Mouse (Mus musculus) stomach, embryonic 15.5 days (tissue): ENCODE measurements around the gene Hmgxb4. TPM values are rescaled to one million over a fixed set of nuclear protein-coding genes. Genes with fewer than 3 reads are reported as not detected.

ENCODE experiments used
- ATAC-seq: fragments of 200-750 bp; cut with Nextera tagmentation; 2 replicates; pipeline ENCODE4 v1.8.0; 2017; ENCODE audit warnings: low read depth, moderate number of reproducible peaks, moderate TSS enrichment; ENCODE audit not compliant: insufficient read depth, low FRiP score
- H3K27ac ChIP-seq: fragments of 300-500 bp; sonication (generic); 2 replicates; pipeline ENCODE4 v1.5.1; 2015; ENCODE audit warnings: mild to moderate bottlenecking, inconsistent platforms
- H3K27me3 ChIP-seq: fragments of 300-500 bp; sonication (generic); replicated peaks from 2 replicates; pipeline ENCODE4 v1.6.1; 2015; ENCODE audit warnings: inconsistent platforms
- H3K36me3 ChIP-seq: fragments of 300-500 bp; sonication (generic); 2 replicates; pipeline ENCODE4 v1.6.1; 2015; ENCODE audit warnings: inconsistent platforms
- H3K4me1 ChIP-seq: fragments of 300-500 bp; sonication (generic); 2 replicates; pipeline ENCODE4 v1.6.1; 2015; ENCODE audit warnings: inconsistent platforms
- H3K4me2 ChIP-seq: fragments of 300-500 bp; sonication (generic); 2 replicates; pipeline ENCODE4 v1.6.1; 2015; ENCODE audit warnings: mild to moderate bottlenecking, inconsistent platforms
- H3K4me3 ChIP-seq: fragments of 300-500 bp; sonication (generic); replicated peaks from 2 replicates; pipeline ENCODE4 v1.5.1; 2015; ENCODE audit warnings: inconsistent platforms
- H3K9ac ChIP-seq: fragments of 300-500 bp; sonication (generic); 2 replicates; pipeline ENCODE4 v1.6.1; 2015; ENCODE audit warnings: inconsistent platforms
- H3K9me3 ChIP-seq: fragments of 300-500 bp; sonication (generic); 2 replicates; pipeline ENCODE4 v1.6.1; 2016; ENCODE audit warnings: inconsistent platforms
- WGBS: fragments of 180-500 bp; shearing (Covaris S2); methylation state at CpG from one replicate; pipeline ENCODE4 v1.1.7; 2015; 5-methylcytosine and 5-hydroxymethylcytosine counted together
- polyA plus RNA-seq: library from polyadenylated mRNA; unstranded; fragments of >200 nt; fragmentation: Nextera tagmentation; extraction: Ambion mirVana; gene quantifications from 2 replicates; pipeline ENCODE4 v1.2.1, GENCODE M21; 2015

The Hmgxb4 gene
- polyA plus RNA-seq, 1 experiment from 2014 or later, result 26.0 TPM

- H3K27me3 ChIP-seq, result no peaks in the 10 kb centered on the region
- ATAC-seq, result no peak
- no peak overlapping the region for H3K27ac ChIP-seq
- H3K9me3 ChIP-seq, result no peaks in the 10 kb centered on the region
- H3K4me1 ChIP-seq, result no peaks in the 10 kb centered on the region
- no peaks in the 10 kb centered on the region for H3K36me3 ChIP-seq
- no peak overlapping the region for H3K9ac ChIP-seq
- H3K4me3 ChIP-seq, result no peak overlapping the region
- H3K4me2 ChIP-seq, result no peak overlapping the region
- WGBS, result 92% methylated on average over 9 of the region's 9 CpGs
These were observed 85.7 kb downstream of the Hmgxb4 start for GRCm38 (mm10) chr8:75078851-75079250.

Other genes starting within 250 kb of the Hmgxb4 start
- gene Isx, start 120.2 kb upstream of the Hmgxb4 start, polyA plus RNA-seq, result 16.7 and 21.4 TPM in 2 replicates
- 23.5 and 28.4 TPM in 2 replicates for gene Tom1, start 40.3 kb downstream of the Hmgxb4 start, polyA plus RNA-seq
- gene Hmox1, start 100.3 kb downstream of the Hmgxb4 start, polyA plus RNA-seq, result 25.0 and 29.0 TPM in 2 replicates
- 124 and 138 TPM in 2 replicates for gene Mcm5, start 116.2 kb downstream of the Hmgxb4 start, polyA plus RNA-seq
- 1.4 and 2.1 TPM in 2 replicates for gene Rasd2, start 220.6 kb downstream of the Hmgxb4 start, polyA plus RNA-seq